Mouse (Mus musculus): Measurements from ENCODE around the gene Gm12695. TPM values are rescaled to one million over a fixed set of nuclear protein-coding genes. Genes with fewer than 3 reads are reported as not detected.

The Gm12695 gene
- polyA plus RNA-seq, 1 experiment, result not detected

GRCm38 (mm10) chr4:96751953-96752352 is 33.0 kb downstream of the Gm12695 start:
- Histone ChIP-seq H3K36me3 (ENCODE audit: control insufficient read depth, insufficient read depth) (no peaks in the 10 kb centered on the region), H3K4me3 (ENCODE audit: insufficient read depth, poor library complexity, severe bottlenecking) (no peak overlapping the region), H3K79me2 (ENCODE audit: control insufficient read depth, insufficient read depth) (no peaks in the 10 kb centered on the region), H3K79me3 (ENCODE audit: low read depth) (no peaks in the 10 kb centered on the region), H3K27me3 (ENCODE audit: control insufficient read depth, insufficient read depth, insufficient read length) (no peaks in the 10 kb centered on the region), H3ac (ENCODE audit: control insufficient read depth, insufficient read length, low read depth) (no peak overlapping the region)
- TF ChIP-seq CTCF (IDR thresholded peaks at IDR 0.05; ENCODE audit: control insufficient read depth, insufficient read depth, insufficient read length), result no peak
- TF ChIP-seq USF1 (IDR thresholded peaks at IDR 0.05; ENCODE audit: low read depth), result no peak
- TF ChIP-seq FOSL1 (IDR thresholded peaks at IDR 0.05; ENCODE audit: insufficient read depth, low read length, poor library complexity, severe bottlenecking), result no peak

GRCm38 (mm10) chr4:96740472-96740871 is 44.5 kb downstream of the Gm12695 start:
- Histone ChIP-seq H3K4me3 (ENCODE audit: insufficient read depth, poor library complexity, severe bottlenecking) (no peak overlapping the region), H3K27me3 (ENCODE audit: control insufficient read depth, insufficient read depth, insufficient read length) (no peaks in the 10 kb centered on the region), H3K36me3 (ENCODE audit: control insufficient read depth, insufficient read depth) (no peaks in the 10 kb centered on the region), H3K79me3 (ENCODE audit: low read depth) (no peaks in the 10 kb centered on the region), H3ac (ENCODE audit: control insufficient read depth, insufficient read length, low read depth) (no peak overlapping the region), H3K79me2 (ENCODE audit: control insufficient read depth, insufficient read depth) (no peaks in the 10 kb centered on the region)
- TF ChIP-seq FOSL1 (IDR thresholded peaks at IDR 0.05; ENCODE audit: insufficient read depth, low read length, poor library complexity, severe bottlenecking) (no peak), CEBPB (IDR thresholded peaks at IDR 0.05; ENCODE audit: low read depth) (no peak), MAX (IDR thresholded peaks at IDR 0.05) (no peak), CTCF (IDR thresholded peaks at IDR 0.05; ENCODE audit: control insufficient read depth, insufficient read depth, insufficient read length) (no peak), MYOG (IDR thresholded peaks at IDR 0.05; ENCODE audit: control insufficient read depth, extremely low read depth, insufficient read length) (no peak), USF1 (IDR thresholded peaks at IDR 0.05; ENCODE audit: low read depth) (no peak), MYOD1 (IDR thresholded peaks at IDR 0.05; ENCODE audit: control insufficient read depth, insufficient read length, low read depth) (no peak)

GRCm38 (mm10) chr4:96729256-96729655 is 55.7 kb downstream of the Gm12695 start:
- H3K36me3 ChIP-seq (ENCODE audit: control insufficient read depth, insufficient read depth), result no peaks in the 10 kb centered on the region
- TF ChIP-seq MAX (IDR thresholded peaks at IDR 0.05) (no peak), MYOG (IDR thresholded peaks at IDR 0.05; ENCODE audit: control insufficient read depth, extremely low read depth, insufficient read length) (no peak), FOSL1 (IDR thresholded peaks at IDR 0.05; ENCODE audit: insufficient read depth, low read length, poor library complexity, severe bottlenecking) (no peak), USF1 (IDR thresholded peaks at IDR 0.05; ENCODE audit: low read depth) (no peak), CEBPB (IDR thresholded peaks at IDR 0.05; ENCODE audit: low read depth) (no peak), MYOD1 (IDR thresholded peaks at IDR 0.05; ENCODE audit: control insufficient read depth, insufficient read length, low read depth) (no peak), CTCF (IDR thresholded peaks at IDR 0.05; ENCODE audit: control insufficient read depth, insufficient read depth, insufficient read length) (no peak)

GRCm38 (mm10) chr4:96728211-96728610 is 56.8 kb downstream of the Gm12695 start:
- Histone ChIP-seq H3K4me3 (ENCODE audit: insufficient read depth, poor library complexity, severe bottlenecking) (no peak overlapping the region), H3K79me3 (ENCODE audit: low read depth) (no peaks in the 10 kb centered on the region), H3K79me2 (ENCODE audit: control insufficient read depth, insufficient read depth) (no peaks in the 10 kb centered on the region), H3ac (ENCODE audit: control insufficient read depth, insufficient read length, low read depth) (no peak overlapping the region), H3K36me3 (ENCODE audit: control insufficient read depth, insufficient read depth) (no peaks in the 10 kb centered on the region), H3K27me3 (ENCODE audit: control insufficient read depth, insufficient read depth, insufficient read length) (no peaks in the 10 kb centered on the region)
- TF ChIP-seq MYOG (IDR thresholded peaks at IDR 0.05; ENCODE audit: control insufficient read depth, extremely low read depth, insufficient read length) (no peak), CEBPB (IDR thresholded peaks at IDR 0.05; ENCODE audit: low read depth) (no peak), USF1 (IDR thresholded peaks at IDR 0.05; ENCODE audit: low read depth) (no peak), FOSL1 (IDR thresholded peaks at IDR 0.05; ENCODE audit: insufficient read depth, low read length, poor library complexity, severe bottlenecking) (no peak)

More at GRCm38 (mm10) chr4:96729256-96729655, 55.7 kb downstream of the Gm12695 start:
- H3K79me2 ChIP-seq (ENCODE audit: control insufficient read depth, insufficient read depth), result no peaks in the 10 kb centered on the region
- H3K79me3 ChIP-seq (ENCODE audit: low read depth), result no peaks in the 10 kb centered on the region
- no peak overlapping the region for H3K4me3 ChIP-seq (ENCODE audit: insufficient read depth, poor library complexity, severe bottlenecking)
- H3ac ChIP-seq (ENCODE audit: control insufficient read depth, insufficient read length, low read depth), result no peak overlapping the region
- H3K27me3 ChIP-seq (ENCODE audit: control insufficient read depth, insufficient read depth, insufficient read length), result no peaks in the 10 kb centered on the region

- Histone ChIP-seq H3ac (ENCODE audit: control insufficient read depth, insufficient read length, low read depth) (no peak overlapping the region), H3K79me2 (ENCODE audit: control insufficient read depth, insufficient read depth) (no peaks in the 10 kb centered on the region), H3K4me3 (ENCODE audit: insufficient read depth, poor library complexity, severe bottlenecking) (no peak overlapping the region), H3K36me3 (ENCODE audit: control insufficient read depth, insufficient read depth) (no peaks in the 10 kb centered on the region), H3K79me3 (ENCODE audit: low read depth) (no peaks in the 10 kb centered on the region), H3K27me3 (ENCODE audit: control insufficient read depth, insufficient read depth, insufficient read length) (no peaks in the 10 kb centered on the region)
- TF ChIP-seq FOSL1 (IDR thresholded peaks at IDR 0.05; ENCODE audit: insufficient read depth, low read length, poor library complexity, severe bottlenecking) (no peak), USF1 (IDR thresholded peaks at IDR 0.05; ENCODE audit: low read depth) (no peak), MYOD1 (IDR thresholded peaks at IDR 0.05; ENCODE audit: control insufficient read depth, insufficient read length, low read depth) (no peak), CEBPB (IDR thresholded peaks at IDR 0.05; ENCODE audit: low read depth) (no peak), CTCF (IDR thresholded peaks at IDR 0.05; ENCODE audit: control insufficient read depth, insufficient read depth, insufficient read length) (no peak), MYOG (IDR thresholded peaks at IDR 0.05; ENCODE audit: control insufficient read depth, extremely low read depth, insufficient read length) (no peak), MAX (IDR thresholded peaks at IDR 0.05) (no peak)
Observed at GRCm38 (mm10) chr4:96725415-96726055, 59.5 kb downstream of the Gm12695 start.

- no peak overlapping the region for H3K4me3 ChIP-seq (ENCODE audit: insufficient read depth, poor library complexity, severe bottlenecking)
- H3K79me2 ChIP-seq (ENCODE audit: control insufficient read depth, insufficient read depth), result no peaks in the 10 kb centered on the region
- H3K36me3 ChIP-seq (ENCODE audit: control insufficient read depth, insufficient read depth), result no peaks in the 10 kb centered on the region
- H3K79me3 ChIP-seq (ENCODE audit: low read depth), result no peaks in the 10 kb centered on the region
- H3ac ChIP-seq (ENCODE audit: control insufficient read depth, insufficient read length, low read depth), result no peak overlapping the region
- TF ChIP-seq USF1 (IDR thresholded peaks at IDR 0.05; ENCODE audit: low read depth), result no peak
- TF ChIP-seq MYOG (IDR thresholded peaks at IDR 0.05; ENCODE audit: control insufficient read depth, extremely low read depth, insufficient read length), result no peak
- TF ChIP-seq MAX (IDR thresholded peaks at IDR 0.05), result no peak
- TF ChIP-seq FOSL1 (IDR thresholded peaks at IDR 0.05; ENCODE audit: insufficient read depth, low read length, poor library complexity, severe bottlenecking), result no peak
- no peak for TF ChIP-seq CTCF (IDR thresholded peaks at IDR 0.05; ENCODE audit: control insufficient read depth, insufficient read depth, insufficient read length)
- TF ChIP-seq CEBPB (IDR thresholded peaks at IDR 0.05; ENCODE audit: low read depth), result no peak
- TF ChIP-seq MYOD1 (IDR thresholded peaks at IDR 0.05; ENCODE audit: control insufficient read depth, insufficient read length, low read depth), result no peak
- no peaks in the 10 kb centered on the region for H3K27me3 ChIP-seq (ENCODE audit: control insufficient read depth, insufficient read depth, insufficient read length)
Observed at GRCm38 (mm10) chr4:96722301-96722700, 62.7 kb downstream of the Gm12695 start.
